Mouse (Mus musculus) ES-CJ7 (cell line): ENCODE measurements around the gene Morn3.
A peak's percentile ranks its signal among the peaks of the same experiment; 100 is the strongest.

Experiments
- DNase-seq: peaks from one replicate; pipeline ENCODE4 v3.0.0; 2011; ENCODE audit warnings: low read depth, low spot score

Gene Morn3

DNA sequence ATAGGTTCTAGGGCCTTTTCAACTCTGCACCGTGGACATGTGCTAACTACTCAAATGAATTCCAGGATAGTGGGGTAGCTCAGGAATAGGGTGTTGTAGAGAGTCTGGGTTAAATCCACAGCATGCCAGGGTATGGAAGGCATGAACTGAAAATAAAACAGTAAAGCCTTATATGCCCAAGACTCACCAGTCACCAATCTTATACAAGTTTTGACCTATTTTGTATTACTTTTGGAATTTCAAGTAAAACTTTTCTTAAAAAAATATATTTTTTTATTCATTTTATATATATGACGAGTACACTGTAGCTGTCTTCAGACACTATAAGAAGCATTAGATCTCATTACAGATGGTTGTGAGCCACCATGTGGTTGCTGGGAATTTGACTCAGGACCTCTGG is 53.0 kb downstream of the Morn3 start:
- DNase-seq = no peak

DNA sequence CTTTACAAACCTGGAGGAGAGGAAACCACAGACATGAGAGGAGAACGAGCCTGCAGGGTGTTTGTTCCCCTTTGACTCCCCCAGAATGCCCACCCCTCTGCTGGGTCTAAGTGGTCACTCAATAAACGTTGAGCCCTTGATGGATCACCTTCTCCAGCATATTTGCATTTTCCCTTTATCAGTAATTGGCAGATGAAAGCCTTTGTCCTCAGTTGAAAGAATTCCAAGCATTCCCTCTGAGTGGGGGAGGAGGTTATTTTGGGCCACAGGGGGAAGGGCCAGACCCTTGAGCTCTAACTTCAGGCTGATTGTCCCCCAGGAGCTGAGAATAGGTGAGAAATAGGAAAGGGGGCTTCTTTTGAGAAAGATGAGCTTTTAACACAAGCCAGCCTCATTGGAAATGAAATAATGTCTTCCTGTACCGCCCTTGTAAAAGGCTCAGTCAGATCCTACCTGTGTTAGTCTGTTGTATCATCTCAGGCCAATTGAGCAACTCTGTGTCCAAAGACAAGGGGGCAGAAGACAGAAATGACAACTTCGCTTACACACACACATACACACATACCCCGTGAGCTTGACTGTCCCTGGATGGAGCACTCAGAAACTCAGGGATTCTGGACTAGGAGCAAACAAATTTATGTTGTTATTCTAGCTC is 55.3 kb downstream of the Morn3 start:
- DNase-seq = peak; percentile 70

DNA sequence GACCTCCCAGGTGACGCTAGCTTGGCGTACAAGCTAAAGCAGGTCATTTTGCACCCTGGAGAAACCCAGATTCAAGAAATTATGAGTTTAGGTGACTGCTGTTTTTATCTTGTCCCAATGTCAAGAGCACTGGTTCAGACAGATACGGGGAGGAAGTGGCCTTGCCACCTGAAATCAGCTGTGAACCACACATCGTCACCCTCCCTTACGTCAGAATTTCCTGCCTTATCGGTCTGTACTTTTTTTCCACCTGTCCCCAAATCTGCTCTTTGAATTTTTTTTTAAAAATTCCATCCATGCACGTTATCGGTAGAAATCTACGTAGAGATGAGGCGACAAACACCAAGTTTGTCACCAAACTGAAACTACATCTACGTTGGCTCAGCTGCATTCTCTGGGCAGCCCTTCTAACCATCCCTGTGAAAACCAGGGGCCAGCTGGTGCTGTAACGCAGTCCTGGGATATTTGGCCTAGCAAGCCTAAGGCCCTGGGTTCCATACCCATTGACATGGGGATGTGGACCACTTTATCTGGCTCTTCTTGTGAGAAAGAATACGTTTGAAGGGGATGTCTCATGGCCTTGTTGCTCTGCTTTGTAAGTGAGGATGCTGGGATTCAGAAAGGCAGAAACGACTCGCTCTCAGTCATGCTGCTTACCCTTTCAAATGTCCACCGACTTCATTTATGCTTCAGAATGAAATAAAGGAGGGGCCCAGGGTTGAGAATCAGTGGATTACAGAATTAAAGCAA is 56.2 kb downstream of the Morn3 start:
- DNase-seq = no peak

DNA sequence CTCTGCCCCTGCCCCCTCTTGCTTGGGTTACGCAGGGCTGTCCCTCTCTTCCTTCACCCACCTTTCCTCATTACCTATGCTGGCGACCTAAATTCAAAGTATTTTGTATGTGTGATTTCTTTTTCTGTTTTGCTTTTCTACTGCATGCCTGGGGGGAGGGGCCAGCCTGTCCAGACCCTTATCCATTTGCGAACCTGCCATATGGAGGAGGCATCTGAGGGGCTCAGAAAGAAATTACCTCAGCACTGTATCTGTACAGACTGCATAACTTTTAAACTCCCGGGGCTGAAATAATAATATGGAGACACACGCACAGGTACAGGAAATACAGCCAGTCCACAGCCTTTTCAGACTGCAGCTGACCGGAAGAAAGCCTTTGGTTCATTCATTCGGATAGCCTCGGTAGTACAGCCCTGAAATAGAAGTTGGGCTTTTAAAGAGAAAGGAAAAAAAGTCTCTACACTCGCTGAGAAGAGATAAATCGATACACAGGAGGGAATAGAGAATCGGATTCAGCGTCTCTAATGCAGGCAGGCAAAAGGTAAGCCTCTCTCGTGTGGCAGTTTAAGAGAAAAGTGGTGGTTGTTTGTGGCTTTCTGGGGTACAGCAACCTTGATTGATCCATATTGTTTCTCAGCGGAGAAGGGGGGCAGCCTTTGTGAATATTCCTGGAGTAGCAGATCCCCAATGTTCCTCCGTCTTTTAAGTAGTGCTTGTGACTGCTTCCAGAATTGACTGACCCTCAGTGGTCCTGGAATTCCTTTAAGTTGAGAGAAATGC is 57.1 kb downstream of the Morn3 start, which contains the start of gene Kdm2b:
Gene Kdm2b (minus strand): TSS at position 273 of the 780 bp plus-strand sequence.
- DNase-seq = no peak

DNA sequence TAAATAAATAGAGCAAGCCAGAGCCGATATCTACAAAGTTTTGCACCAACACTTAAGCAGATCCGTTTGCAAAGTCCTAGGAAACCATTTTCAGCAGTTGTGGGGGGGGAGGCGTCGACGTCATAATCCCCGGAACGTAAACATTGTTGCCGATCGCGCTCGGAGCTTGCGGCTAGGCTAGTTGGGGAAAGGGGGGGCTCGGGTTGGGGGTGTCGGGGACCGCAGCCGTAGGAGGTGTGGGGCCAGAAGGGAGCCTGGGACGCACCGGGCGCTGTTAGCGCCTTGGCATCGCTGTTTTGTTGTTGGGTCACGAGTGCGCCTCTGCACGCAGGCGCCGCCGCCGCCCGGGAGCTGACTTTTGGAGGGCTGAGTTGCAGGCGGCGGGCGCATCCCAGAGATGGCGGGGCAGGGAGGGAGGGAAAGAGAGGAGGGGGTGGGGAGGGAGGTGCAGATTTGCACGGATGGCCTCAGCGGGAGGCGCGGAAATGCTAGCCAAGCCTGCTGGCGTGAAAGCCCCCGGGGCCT is 57.8 kb downstream of the Morn3 start:
- DNase-seq = peak; percentile 70

DNA sequence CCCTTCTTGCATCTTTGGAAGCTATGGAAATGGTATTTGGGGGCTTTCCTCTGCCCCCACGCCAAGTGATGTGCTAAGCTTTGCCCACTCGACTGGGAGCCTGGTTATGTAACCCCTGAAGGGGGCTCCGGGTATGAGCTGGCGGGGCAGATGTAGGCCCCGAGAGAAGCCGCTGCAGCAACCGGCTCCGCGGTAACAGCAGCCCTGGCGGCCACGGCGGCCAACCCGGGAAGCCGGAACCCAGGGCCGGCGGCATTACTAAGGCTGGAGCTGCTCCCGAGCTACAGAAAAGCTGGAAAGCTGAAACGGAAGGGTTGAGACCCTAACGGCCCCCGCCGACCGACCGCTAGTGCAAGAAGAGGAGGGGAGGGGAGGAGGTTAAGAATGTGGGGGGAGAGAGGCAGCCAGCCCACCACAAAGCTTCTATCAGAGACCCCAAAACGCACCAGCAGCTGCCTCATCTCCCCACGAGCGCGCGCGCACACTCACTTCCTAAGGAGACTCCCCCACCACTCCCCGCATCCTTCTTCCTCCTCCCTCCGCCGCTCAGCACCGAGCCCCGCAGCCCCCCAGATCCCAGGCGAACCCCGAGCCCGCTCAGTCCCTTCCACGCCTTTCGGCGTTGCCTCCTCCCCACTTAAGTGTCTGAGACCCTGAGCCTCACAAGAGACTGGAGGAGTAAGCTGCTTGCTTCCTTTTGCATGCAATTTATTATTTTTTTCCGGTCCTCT is 58.6 kb downstream of the Morn3 start:
- DNase-seq = no peak

DNA sequence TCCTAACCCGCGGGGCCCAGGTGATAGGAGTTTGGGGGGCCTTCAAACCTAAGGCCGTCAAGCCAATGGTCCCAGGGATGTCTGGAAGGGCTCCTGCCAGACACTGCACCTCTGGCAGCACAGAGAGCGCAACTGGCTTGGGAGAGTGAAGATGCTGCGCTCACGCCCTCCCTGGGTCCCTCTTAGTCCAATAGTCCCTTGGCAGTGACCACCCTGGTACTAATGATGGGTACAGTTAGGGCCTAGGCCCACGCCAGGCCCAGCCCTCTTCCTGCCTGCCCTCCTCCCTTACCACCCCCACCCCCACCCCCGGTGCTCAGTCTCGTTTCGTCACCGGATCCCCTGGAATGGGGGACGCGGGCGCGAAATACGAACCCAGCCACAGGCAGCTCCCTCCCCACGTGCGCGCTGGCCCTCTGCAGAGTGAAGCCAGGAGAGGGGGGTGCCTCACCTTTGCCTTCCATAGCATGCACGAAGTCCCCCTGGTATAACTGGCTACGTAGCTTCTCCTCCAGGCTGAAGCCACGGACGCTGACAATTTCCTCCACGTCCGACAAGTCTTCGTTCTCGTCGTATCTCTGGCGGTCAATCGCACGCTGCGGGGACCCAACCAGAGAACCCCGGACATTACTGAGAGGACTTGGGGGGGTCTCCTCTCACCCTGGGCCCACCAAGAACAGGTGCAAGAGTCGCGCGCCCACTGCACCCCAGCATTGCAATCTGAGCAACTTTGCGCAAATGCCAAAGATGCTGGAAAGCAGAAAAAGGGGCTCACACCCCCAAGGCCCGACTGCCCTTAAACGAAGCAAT is 59.4 kb downstream of the Morn3 start:
- no peak for DNase-seq

DNA sequence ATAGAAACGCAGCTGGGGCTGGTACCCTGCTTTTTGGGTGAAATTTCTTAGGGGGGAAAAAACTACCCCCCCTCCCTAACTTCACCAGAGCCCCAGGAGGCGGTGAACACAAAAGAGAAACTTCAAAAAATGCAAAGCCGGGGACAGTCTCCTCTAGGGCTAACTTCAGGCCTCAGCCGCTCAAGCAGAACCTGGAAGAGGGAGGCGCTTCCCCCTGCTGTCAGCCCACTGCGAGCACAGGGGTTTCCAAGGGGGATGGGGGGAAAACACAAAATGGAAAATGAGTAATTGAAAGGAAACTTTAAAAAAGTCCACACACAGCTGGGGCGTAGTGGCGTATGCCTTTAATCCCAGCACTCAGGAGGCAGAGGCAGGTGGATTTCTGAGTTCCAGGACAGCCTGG is 60.7 kb downstream of the Morn3 start:
- no peak for DNase-seq
